Mouse (Mus musculus): ENCODE measurements around the gene Gja3. TPM values are rescaled to one million over a fixed set of nuclear protein-coding genes. Genes with fewer than 3 reads are reported as not detected.

The Gja3 gene
- total and polyA plus RNA-seq, 3 experiments = not detected

DNA sequence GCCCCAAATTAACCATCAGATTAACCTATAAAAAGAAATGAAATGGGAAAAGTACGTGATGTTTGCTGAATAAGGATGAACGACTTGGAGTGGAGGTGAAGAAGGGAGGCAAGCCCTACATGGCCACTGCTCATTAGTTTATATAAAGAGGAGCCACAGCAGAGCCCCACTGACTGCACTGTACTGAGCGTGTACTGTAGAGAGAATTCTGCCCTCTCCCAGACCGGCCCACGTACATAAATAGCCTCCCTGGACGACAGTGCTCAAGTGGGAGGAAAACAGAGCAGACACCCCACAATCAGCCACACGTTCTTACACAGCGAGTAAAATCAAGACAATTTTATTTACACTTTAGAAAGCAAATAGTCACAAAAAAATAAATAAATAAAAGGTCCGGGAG is 23.8 kb downstream of the Gja3 start:
- Histone ChIP-seq H3K36me3 (replicated peaks in 1 of 2; ENCODE audit: control insufficient read depth in 1 of 2, insufficient read depth in 1 of 2, low read length in 1 of 2) (no peaks in the 10 kb centered on the region), H3K4me1 (ENCODE audit: control insufficient read depth in 1 of 2, insufficient read depth in 2 of 2) (peaks cover 2 to 4% of the 10 kb centered on the region in 2 experiments; a peak in 1 of 4 replicates), H3K4me2 (ENCODE audit: insufficient read depth, low read depth, poor library complexity, severe bottlenecking) (no peak overlapping the region), H3K79me2 (replicated peaks; ENCODE audit: control insufficient read depth, extremely low read depth, insufficient read depth, poor library complexity, severe bottlenecking) (no peaks in the 10 kb centered on the region), H3K9me3 (replicated peaks; ENCODE audit: low read length) (no peaks in the 10 kb centered on the region), H3K4me3 (replicated peaks in 1 of 3; ENCODE audit: low read depth in 2 of 3, low read length in 2 of 3, poor library complexity in 1 of 3) (no peak overlapping the region), H3K27me3 (replicated peaks) (no peaks in the 10 kb centered on the region), H3K9ac (ENCODE audit: insufficient read depth, low read depth) (no peak overlapping the region), H3K27ac (ENCODE audit: insufficient read depth, low read depth) (no peak overlapping the region)
- DNase-seq (ENCODE audit: extremely low read depth) = no peak
- TF ChIP-seq KAT2A (IDR thresholded peaks at IDR 0.05; ENCODE audit: insufficient replicate concordance, low read length) = no peak
- no peak for TF ChIP-seq MAX (IDR thresholded peaks at IDR 0.05; ENCODE audit: low read length)
- TF ChIP-seq MAZ (IDR thresholded peaks at IDR 0.05; ENCODE audit: low read depth, low read length) = no peak
- TF ChIP-seq EP300 (IDR thresholded peaks at IDR 0.05; ENCODE audit: low read length) = no peak
- TF ChIP-seq MAFK (IDR thresholded peaks at IDR 0.05; ENCODE audit: insufficient replicate concordance, low read length) = no peak
- TF ChIP-seq USF2 (conservative IDR thresholded peaks at IDR 0.05; ENCODE audit: low read depth, low read length) = no peak
- TF ChIP-seq JUN (IDR thresholded peaks at IDR 0.05; ENCODE audit: insufficient read depth, low read depth, low read length) = no peak
- in situ Hi-C loops (cut with MboI; ENCODE audit: low pct_ligation_motif_present, low pct_unique_long_range_greater_than_20kb, low sequenced_read_pairs) = no loop called here
- dilution Hi-C loops (cut with MboI; ENCODE audit: extremely low pct_ligation_motif_present, extremely low pct_unique_long_range_greater_than_20kb, low sequenced_read_pairs) = no loop called here

DNA sequence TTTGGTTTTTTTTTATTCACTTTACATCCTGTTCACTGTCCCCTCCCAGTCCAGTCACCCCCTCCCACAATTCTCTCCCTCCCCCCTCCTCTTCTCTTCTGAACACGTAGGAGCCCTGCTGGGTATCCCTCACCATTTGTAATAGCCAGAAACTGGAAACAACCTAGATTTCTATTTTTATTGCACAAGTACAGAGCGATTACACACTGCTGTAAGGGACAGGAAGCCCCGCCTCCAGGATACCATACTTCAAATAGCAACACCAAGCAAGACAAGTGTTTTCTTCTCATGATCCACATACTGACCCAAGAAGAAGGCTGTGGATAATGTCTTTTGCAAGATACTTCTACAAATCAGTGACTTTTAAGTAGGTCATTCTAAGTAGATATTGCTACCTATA is 25.1 kb downstream of the Gja3 start:
- dilution Hi-C loops (cut with MboI; ENCODE audit: extremely low pct_ligation_motif_present, extremely low pct_unique_long_range_greater_than_20kb, low sequenced_read_pairs) = no loop called here
- no peak overlapping the region for H3K4me2 ChIP-seq (ENCODE audit: insufficient read depth, low read depth, poor library complexity, severe bottlenecking)
- H3K27ac ChIP-seq (ENCODE audit: insufficient read depth, low read depth) = no peak overlapping the region
- peaks cover 2 to 4% of the 10 kb centered on the region in 2 experiments; a peak in 1 of 4 replicates for H3K4me1 ChIP-seq (ENCODE audit: control insufficient read depth in 1 of 2, insufficient read depth in 2 of 2)
- no peak overlapping the region for H3K9ac ChIP-seq (ENCODE audit: insufficient read depth, low read depth)
- in situ Hi-C loops (cut with MboI; ENCODE audit: low pct_ligation_motif_present, low pct_unique_long_range_greater_than_20kb, low sequenced_read_pairs) = no loop called here
- DNase-seq (ENCODE audit: extremely low read depth) = no peak
- H3K9me3 ChIP-seq (replicated peaks; ENCODE audit: low read length) = no peaks in the 10 kb centered on the region
- H3K79me2 ChIP-seq (replicated peaks; ENCODE audit: control insufficient read depth, extremely low read depth, insufficient read depth, poor library complexity, severe bottlenecking) = no peaks in the 10 kb centered on the region
- TF ChIP-seq NELFE (IDR thresholded peaks at IDR 0.05; ENCODE audit: low read depth, low read length) (no peak), ZMIZ1 (IDR thresholded peaks at IDR 0.05; ENCODE audit: low read depth, low read length) (no peak), ZKSCAN1 (IDR thresholded peaks at IDR 0.05; ENCODE audit: borderline replicate concordance, low read depth, low read length) (no peak), EP300 (IDR thresholded peaks at IDR 0.05; ENCODE audit: low read length) (no peak), RCOR1 (conservative IDR thresholded peaks at IDR 0.05; ENCODE audit: low read depth, low read length) (no peak), ZNF384 (IDR thresholded peaks at IDR 0.05; ENCODE audit: low read depth, low read length) (no peak), USF1 (IDR thresholded peaks at IDR 0.05; ENCODE audit: low read depth, low read length) (no peak), JUND (conservative IDR thresholded peaks at IDR 0.05; ENCODE audit: low read depth, low read length) (no peak), POLR2AphosphoS2 (IDR thresholded peaks at IDR 0.05; ENCODE audit: low read depth, low read length) (no peak), MYC (IDR thresholded peaks at IDR 0.05; ENCODE audit: low read depth, low read length) (no peak), CHD2 (IDR thresholded peaks at IDR 0.05; ENCODE audit: low read length) (no peak), POLR2A (IDR thresholded peaks at IDR 0.05; ENCODE audit: low read depth, low read length) (no peak), MAZ (IDR thresholded peaks at IDR 0.05; ENCODE audit: low read depth, low read length) (no peak), SIN3A (IDR thresholded peaks at IDR 0.05; ENCODE audit: low read length) (no peak), TBP (conservative IDR thresholded peaks at IDR 0.05; ENCODE audit: low read depth, low read length) (no peak), HCFC1 (IDR thresholded peaks at IDR 0.05; ENCODE audit: low read depth, low read length) (no peak), MAFK (IDR thresholded peaks at IDR 0.05; ENCODE audit: insufficient replicate concordance, low read length) (no peak), KAT2A (IDR thresholded peaks at IDR 0.05; ENCODE audit: insufficient replicate concordance, low read length) (no peak), GABPA (IDR thresholded peaks at IDR 0.05; ENCODE audit: insufficient replicate concordance, low read depth, low read length) (no peak)
- no peak overlapping the region for H3K4me3 ChIP-seq (replicated peaks in 1 of 3; ENCODE audit: low read depth in 2 of 3, low read length in 2 of 3, poor library complexity in 1 of 3)
- no peaks in the 10 kb centered on the region for H3K27me3 ChIP-seq (replicated peaks)
- H3K36me3 ChIP-seq (replicated peaks in 1 of 2; ENCODE audit: control insufficient read depth in 1 of 2, insufficient read depth in 1 of 2, low read length in 1 of 2) = no peaks in the 10 kb centered on the region
